Mouse (Mus musculus): ENCODE results near the gene Xpot. TPM values are rescaled to one million over a fixed set of nuclear protein-coding genes. Genes with fewer than 3 reads are reported as not detected.

The Xpot gene
- total RNA-seq, 2 experiments from 2014 or later: 93.7 to 102 TPM

DNA sequence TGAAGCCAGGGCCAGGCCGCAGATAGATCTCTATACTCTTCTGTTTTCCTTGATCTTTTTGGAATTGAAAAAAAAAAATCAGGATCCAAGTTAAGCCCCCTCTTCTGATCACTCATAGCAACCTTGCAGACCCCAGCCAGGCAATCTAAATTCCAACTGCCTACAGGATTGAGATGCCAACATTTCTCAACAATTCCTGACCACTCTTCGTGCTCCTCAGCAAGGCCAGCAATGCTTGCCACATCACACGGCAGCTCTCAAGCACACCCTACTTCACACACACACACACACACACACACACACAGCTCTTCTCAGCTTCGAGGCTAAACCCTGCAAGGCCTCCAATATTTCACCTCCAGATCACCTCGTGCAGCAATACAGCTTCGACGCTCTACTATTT lies 2.5 kb downstream of the Xpot start:
- no peak for ATAC-seq (replicated peaks; ENCODE audit: poor library complexity)

DNA sequence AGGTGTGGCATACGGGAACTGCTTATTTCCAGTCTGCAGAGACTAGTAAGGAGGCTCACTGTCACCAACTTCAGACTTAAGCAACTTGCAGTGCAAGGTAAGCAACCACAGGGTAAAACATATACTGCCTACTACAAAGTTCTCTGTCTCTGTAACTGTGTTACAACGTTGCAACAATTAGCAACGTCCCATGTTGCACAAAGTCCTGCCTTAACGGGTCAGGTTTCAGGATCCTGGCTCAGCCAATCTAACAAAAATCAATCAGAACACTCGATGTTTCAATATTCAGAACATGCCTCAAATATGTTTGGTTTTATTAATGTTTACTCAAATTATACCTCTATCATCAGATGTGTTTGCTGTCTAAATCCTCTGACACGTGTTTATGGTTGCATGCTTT lies 3.7 kb downstream of the Xpot start:
- no peak for ATAC-seq (replicated peaks; ENCODE audit: poor library complexity)

DNA sequence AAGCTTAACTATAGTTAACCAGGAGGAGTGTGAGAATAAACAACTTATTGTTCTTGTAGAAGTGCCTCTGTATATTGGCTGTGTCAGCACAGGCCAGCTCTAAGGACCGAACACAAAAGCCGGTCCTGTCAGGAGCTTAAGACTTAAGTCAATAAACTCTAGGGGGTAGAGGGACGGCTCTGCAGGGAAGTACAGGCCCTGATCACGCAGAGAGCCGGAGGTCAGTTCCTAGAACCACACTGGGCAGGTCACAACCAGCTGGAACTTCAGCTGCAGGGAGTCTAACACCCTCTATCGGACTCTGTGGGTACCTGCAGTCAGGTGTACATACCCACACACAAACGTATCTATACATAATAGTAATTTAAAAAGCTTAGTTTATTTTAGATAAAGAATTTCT lies 10.2 kb downstream of the Xpot start:
- ATAC-seq (replicated peaks; ENCODE audit: poor library complexity): no peak

GRCm38 (mm10) chr10:121615146-121615870 lies 10.8 kb downstream of the Xpot start:
- no peak for ATAC-seq (replicated peaks; ENCODE audit: poor library complexity)

- ATAC-seq (replicated peaks; ENCODE audit: poor library complexity): peak; percentile 36
Observed at GRCm38 (mm10) chr10:121613570-121613969, 12.6 kb downstream of the Xpot start.

DNA sequence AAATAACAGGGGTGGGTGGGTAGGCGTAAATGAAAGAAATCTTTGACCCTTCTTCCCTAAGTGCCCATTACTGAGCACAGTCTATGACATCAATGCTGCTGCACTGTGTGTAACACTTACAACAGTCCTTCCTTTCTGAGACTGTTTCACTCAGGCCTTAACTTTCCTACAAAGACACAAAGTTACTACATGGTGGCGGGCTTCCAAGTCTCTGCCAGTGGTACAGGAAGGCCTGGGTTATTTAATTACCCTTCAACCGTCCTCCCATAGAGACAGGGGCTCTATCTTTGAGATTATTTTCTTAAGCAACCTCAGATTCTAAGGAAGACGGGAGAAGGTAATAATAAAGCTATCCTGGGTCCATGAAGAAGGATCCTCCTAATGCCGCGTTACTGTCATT lies 13.7 kb downstream of the Xpot start:
- no peak for ATAC-seq (replicated peaks; ENCODE audit: poor library complexity)

- ATAC-seq (replicated peaks; ENCODE audit: poor library complexity): peak; percentile 49; the same call in 1 of the 2 replicates
Observed at GRCm38 (mm10) chr10:121611587-121611986, 14.5 kb downstream of the Xpot start.

- ATAC-seq (replicated peaks; ENCODE audit: poor library complexity): no peak
Observed at GRCm38 (mm10) chr10:121608177-121608576, 18.0 kb downstream of the Xpot start.

DNA sequence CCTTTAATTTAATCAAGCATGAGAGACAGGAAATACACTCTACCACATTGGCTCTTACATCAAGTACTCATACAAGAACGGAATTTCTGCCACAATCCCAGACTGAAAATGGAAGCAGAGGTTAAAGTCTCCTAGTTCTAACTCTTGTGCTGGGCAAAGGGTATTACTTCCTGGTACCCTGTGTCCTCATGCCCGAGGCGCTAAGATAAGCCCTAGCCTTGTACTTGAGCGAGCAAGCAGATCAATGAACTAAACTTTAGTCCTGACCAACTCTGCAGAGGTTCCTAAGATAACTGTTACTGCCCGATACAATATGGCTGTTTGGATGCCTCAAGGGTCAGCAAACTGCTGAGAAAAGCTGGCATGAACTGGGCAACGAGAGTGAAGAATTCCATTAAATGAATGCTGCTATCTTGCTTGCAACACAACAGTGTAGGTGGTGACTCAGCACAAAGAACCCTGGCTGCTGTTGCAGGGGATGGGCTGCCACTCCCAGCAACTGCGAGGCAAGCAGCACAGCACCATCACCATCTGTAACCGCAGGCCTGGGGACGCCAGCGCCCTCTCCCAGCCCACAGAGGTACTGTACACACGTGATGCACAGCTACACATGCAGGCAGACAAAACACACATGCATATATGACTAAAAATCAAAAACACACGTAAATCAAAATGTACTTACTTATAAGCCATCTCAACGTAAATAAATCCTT lies 21.3 kb downstream of the Xpot start:
- peak; percentile 83 for ATAC-seq (replicated peaks; ENCODE audit: poor library complexity)

DNA sequence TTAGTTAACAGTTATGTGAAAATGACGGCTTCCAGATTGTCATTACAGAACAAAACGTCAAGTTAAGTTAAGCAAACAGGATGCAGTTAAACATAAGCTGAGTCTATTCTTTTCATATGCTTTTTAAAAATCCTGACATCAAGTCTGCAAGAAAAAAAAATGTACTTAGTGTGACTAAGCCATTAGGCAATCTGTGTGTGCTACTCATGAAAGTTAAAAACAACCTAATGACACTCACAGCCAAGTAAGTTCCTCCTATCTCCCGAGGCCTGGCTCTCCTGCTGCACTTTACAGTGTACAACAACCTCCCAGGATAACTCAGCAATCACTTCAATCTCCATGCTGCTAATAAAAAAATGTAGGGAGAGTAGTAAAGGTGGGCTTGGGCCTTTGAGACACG lies 22.6 kb downstream of the Xpot start:
- ATAC-seq (replicated peaks; ENCODE audit: poor library complexity): no peak

DNA sequence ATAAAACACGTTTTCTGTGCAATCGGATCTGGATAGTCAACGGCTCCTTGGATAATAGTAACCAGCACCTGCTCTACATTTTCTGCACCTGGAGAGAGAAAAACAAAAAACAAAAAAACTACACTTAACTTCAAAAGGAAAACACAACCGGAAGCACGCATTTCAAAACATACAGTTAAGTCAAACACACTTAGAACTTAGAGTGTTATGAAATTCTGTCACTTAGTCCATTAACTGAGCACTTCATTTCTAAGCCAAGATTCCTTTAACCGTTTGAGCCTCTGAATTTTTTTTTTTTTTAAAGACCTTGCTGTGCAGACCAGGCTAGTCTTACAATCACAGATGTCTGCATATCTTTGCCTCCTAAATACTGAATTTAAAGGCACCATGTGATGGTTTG lies 24.9 kb downstream of the Xpot start:
- no peak for ATAC-seq (replicated peaks; ENCODE audit: poor library complexity)

- peak; percentile 95 for ATAC-seq (replicated peaks; ENCODE audit: poor library complexity)
Observed at GRCm38 (mm10) chr10:121596580-121596979, 29.6 kb downstream of the Xpot start.

GRCm38 (mm10) chr10:121591106-121591505 lies 35.0 kb downstream of the Xpot start:
- peak; percentile 61 for ATAC-seq (replicated peaks; ENCODE audit: poor library complexity)

DNA sequence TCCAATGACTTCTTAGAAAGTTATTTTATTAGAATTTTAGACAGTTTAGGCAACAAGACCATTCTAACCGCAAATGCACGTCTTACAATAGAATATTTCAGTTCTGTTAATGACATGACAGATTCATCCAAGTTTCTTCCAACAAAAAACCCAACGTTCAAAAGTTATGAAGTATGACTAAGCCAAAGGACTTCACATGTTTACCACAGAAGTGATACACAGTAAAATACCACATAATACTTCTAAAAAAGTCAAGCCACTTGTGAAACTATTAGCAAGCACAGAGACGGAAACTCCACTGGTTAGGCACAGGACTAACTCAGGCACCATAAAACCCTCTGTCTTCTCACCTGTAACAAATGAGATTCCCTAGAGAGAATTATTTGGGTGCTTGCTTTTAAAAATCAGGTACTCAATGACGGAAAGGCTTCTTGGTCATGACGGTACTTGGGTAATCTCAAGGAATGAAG lies 38.7 kb downstream of the Xpot start:
- ATAC-seq (replicated peaks; ENCODE audit: poor library complexity): no peak

DNA sequence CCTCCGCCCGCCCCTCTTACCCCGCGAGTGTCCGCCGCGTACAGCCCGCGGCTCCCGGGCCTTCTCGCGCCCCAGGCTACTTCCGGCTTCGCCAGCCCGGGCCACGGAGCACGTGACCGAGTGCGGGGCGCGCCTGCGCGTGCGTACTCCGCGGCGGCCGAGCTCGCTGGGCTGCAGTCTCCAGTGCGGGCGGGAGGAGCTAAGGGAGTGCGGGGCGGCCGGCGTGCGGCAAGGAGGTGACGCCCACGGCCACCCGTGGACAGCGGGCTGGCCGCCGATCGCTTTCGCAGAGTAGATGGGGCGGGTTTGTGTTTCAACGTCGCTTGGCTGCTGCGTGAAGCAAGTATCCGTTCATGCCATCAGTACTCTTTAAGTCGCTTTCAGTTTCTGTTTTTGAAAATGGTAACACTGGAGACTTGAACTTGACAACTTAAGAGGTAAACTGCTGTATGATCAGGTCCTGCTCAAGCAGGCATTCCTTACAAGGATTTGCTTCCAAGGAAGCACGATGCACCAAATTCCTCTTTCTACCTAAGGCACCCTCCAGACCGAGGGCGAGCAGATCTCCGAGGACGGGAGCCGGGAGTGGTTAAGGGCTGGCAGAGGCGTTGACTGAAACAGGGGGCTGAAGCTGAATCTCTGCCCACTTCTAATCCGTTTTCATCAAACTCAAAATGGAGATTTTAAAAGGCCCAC lies 39.3 kb downstream of the Xpot start, which contains the start of gene Tbk1:
TSS of gene Tbk1 (minus strand) at position 113 of the 696 bp plus-strand sequence.
- peak; percentile 58 for ATAC-seq (replicated peaks; ENCODE audit: poor library complexity)

DNA sequence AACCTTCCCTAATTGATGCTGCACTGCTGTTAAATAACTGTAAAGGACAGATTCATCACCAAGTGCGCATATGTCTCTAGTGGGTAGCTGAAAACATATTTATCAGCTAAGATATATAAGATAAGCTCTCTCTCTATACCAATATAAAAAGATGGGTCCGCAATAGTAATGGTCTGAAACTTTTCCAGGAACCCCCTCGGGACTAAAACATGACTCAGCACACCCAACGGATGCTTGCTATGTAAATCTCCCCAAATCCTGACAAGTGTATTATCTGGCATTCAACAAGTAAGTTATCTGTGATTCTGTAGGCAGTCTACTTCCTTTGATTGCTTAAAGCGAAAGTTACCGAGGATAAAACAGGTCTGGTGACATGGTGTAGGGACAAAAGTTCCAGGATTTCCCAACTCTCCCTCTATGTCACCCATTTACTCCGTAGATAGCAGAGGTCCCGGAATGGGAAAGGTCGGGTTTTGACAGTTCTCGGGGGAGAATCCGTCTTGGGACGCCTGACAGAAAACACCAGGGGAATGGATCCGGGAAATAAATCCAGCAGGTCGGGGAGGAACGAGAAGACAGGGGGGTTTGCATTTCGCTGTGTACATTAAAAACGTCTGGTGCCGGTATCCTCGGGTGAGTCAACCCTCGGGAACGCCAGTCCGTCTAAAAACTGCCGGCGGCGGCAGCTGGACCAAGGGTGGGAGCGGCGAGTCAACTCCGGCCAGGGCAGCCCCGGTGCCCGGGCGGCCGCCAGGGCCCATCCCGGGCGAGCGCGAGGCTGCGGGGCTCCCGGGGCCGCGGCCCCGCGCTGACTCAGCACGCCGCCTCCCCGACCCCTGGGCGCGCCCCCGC lies 40.1 kb downstream of the Xpot start:
- ATAC-seq (replicated peaks; ENCODE audit: poor library complexity): peak; percentile 8; the same call in 1 of the 2 replicates

DNA sequence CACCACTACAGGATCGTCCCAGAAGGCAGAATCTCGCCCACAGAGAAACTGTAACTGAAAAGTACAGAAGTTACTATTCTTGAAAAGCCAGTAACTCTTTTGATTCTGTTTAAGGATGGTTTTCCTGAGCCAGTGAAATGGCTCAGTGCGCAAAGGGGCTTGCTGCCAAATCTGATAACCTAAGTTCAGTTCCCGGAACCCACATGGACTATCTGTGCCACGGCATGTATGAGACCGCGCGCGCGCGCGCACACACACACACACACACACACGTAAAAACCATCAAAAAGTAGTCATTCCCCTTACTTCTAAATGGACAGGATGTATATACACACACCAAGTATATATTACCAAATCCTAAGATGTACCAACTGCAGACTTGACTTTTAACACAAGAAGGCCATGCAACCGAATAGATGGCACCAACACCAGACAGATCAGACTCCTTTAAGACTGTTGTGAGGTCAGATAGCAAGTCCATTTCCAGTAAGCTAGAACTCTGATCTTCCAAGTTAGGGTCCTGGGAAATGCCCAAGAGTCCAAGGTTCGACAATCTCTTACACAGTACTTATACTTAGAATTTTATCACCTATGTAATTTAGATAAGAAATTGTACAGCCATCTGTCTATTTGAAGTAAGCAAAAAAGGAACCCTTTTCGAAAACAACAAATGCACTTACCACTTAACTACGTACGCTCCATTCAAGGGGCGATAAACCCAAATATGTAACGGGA lies 40.9 kb downstream of the Xpot start:
- peak; percentile 10; the same call in 1 of the 2 replicates for ATAC-seq (replicated peaks; ENCODE audit: poor library complexity)

GRCm38 (mm10) chr10:121584033-121584432 lies 42.1 kb downstream of the Xpot start:
- ATAC-seq (replicated peaks; ENCODE audit: poor library complexity): no peak

GRCm38 (mm10) chr10:121583016-121583415 lies 43.1 kb downstream of the Xpot start:
- ATAC-seq (replicated peaks; ENCODE audit: poor library complexity): peak; percentile 46

GRCm38 (mm10) chr10:121582287-121582686 lies 43.8 kb downstream of the Xpot start:
- ATAC-seq (replicated peaks; ENCODE audit: poor library complexity): no peak

Measured in megakaryocyte progenitor cell, adult 5-6 weeks (primary cell).